Mouse (Mus musculus) CD8-positive naive resting alpha-beta T cell, adult 2 months (primary cell): Measurements from ENCODE around the gene Esyt2.
A peak's percentile ranks its signal among the peaks of the same experiment; 100 is the strongest.
"Not testable (repeated sequence)": the region's sequence is repeated elsewhere in the genome, so short reads cannot be mapped to it uniquely, and the experiment has no call there.

Source experiments
- DNase-seq, 2 experiments: peaks; one replicate each; pipeline ENCODE4 v3.0.0; 2022; ENCODE audit warnings: low read depth in 2 of 2, low spot score in 2 of 2

The Esyt2 gene

DNA sequence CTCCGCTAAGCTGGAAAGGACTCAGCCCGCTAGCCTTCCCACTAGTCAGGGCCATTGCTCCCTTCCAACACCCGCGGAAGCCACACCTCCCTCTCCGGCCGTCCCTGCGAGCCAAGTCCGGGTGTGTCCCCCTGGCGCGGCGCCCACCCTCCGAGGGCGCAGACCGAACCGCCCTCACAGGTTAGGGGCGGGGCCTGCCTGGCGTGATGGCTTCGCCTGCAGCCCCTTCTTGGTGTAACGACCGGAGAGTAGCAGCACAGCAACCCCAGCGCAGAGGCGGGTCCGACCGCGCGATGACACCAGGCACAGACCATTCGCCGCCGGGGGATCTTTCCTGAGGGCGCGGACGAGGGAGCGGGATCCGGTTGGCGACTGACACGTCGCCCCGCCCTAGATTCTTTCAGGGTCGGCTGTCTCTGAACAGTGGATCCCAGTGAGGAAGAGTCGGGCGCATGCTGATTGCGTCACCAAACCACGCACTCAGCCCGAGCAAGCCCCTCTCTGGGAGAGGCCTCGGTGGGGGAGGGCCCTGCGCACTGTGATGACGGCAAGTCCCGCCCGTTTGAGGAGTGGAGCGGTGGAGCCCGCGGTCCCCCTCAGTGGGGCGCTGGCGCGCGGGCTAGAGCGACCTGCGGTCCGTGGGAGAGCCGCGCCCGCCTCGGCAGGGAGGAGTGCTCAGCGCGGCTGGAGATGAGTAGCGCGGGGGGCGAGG, at the start of gene Esyt2:
Gene Esyt2 (plus strand): TSS at position 544 of the 712 bp plus-strand sequence.
- peak; percentile 99 to 100 for DNase-seq

DNA sequence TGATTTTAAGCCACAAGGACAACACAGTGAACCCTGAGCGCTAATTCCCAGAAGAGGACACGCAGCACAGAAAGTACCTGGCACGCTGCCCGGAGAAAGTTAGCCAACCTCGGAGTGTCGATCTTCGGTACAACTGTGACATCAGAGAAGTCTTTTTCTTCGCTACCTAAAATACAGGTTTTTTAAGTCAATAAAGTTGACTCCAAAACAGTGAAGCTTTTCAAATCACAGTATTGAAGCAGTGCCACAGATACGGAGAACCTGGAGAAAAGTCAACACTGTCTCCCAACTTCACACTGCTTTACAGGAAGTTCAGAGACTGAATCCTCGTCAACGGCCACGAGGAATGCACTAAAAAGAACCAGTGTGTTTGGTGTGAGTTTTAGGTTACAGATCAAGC, 49.4 kb upstream of the Esyt2 start:
- no peak for DNase-seq

GRCm38 (mm10) chr12:116232061-116232460, 48.9 kb upstream of the Esyt2 start:
- no peak for DNase-seq

- DNase-seq = peak in 1 of 2 experiments; percentile 11
These were observed 45.6 kb upstream of the Esyt2 start for GRCm38 (mm10) chr12:116235356-116235755.

DNA sequence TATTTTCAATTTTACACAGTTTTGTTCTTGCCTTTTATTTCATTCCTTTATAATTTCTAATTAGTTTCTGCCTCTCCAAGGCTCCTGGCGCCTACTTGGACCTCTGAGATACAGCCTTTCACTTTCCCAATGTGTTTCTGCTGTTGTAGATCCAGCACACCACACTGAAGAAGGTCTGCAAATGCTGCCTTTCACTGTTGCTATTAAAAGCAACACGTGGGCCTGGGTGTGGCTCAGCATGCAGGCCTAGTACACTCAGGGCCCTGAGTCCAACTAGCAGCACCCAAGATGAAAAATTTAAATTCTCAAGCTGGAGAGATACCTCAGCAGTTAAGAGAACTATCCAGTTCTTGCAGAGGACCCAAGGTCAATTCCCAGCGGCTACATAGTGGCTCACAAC, 44.3 kb upstream of the Esyt2 start:
- DNase-seq = no peak

- DNase-seq = no peak
These were observed 42.6 kb upstream of the Esyt2 start for GRCm38 (mm10) chr12:116238370-116238769.

GRCm38 (mm10) chr12:116238803-116239202, 42.2 kb upstream of the Esyt2 start:
- no peak for DNase-seq

- no peak for DNase-seq
These were observed 36.4 kb upstream of the Esyt2 start for GRCm38 (mm10) chr12:116244601-116245000.

DNA sequence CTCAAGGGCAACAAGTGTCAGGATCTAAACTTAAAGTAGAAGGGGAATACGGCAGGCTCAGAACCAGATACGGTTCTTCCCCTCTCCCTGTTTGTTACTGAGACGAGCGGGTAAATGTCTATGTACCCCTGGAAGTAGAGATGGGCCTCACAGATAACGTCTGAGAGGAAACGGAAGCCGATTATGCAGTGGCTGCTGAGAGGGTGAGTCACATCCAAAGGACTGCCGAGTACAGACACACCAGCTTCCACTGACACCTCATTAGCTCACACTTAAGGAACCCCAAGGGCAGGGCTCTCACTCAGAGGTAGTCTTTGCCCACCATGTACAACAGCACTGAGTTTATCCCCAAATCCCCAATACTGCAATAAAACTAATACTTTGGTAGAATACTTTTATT, 26.3 kb upstream of the Esyt2 start:
- DNase-seq = peak in 1 of 2 experiments; percentile 24

- no peak for DNase-seq
These were observed 25.4 kb upstream of the Esyt2 start for GRCm38 (mm10) chr12:116255636-116256035.

- DNase-seq = no peak
These were observed 22.7 kb upstream of the Esyt2 start for GRCm38 (mm10) chr12:116258321-116258720.

DNA sequence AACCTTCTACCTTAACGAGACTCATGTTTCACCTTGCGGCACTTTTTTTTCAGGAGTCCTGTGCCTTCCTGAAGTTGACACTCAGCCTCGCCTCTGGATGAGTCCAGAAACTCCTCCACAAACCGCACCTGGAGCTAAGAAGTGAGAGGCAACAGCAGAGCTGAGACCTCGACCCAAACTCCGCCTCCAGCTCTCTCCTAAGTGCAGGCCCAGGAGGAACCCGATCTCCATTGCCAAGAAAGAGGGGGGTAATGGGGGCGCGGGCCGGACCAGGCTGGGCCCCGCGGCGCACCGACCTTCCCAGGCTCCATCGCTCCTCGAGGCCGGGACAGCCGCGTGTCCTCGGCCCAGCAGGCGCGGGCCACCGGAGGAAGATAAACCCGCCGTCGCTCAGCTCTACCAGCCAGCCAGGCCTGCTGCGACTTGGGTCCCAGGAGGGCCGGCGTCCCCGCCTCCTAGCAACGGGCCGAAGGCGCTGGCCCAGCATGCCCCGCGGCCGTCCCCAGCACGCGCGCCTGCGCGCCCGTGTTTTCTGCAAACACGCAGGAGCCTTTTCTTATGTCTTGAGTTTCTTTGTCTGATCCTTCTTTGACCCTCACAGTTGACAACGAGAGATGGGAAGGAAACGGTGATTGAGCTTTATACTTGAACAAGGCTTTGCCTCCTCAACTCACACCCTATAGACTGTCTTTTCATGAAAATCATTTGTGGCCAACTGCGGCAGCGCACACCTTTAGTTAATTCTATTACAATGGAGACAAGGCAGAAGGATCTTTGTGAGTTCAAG, 18.2 kb upstream of the Esyt2 start, which contains the start of gene Wdr60:
Gene Wdr60 (minus strand): TSS at position 468 of the 787 bp plus-strand sequence.
- peak; percentile 68 to 74 for DNase-seq

DNA sequence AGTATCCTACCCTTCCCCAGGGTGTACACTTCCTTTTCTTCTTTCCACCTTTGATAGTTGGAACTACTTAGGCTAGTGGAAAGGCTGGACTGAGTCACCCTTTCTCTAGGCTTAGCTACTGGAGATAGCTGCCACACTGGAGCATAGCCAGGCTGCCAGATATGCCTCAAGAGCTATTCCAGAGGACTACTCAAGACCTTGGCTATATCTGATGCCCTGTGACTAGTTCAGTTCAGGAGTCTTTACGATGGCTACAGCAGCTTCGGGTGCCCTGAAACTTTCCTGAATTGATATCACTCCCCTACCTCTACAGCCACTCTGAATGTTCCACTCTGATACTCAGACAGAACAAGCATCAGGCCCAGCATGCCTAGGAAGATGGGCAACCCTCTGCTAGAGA, 16.2 kb upstream of the Esyt2 start:
- DNase-seq = no peak

DNA sequence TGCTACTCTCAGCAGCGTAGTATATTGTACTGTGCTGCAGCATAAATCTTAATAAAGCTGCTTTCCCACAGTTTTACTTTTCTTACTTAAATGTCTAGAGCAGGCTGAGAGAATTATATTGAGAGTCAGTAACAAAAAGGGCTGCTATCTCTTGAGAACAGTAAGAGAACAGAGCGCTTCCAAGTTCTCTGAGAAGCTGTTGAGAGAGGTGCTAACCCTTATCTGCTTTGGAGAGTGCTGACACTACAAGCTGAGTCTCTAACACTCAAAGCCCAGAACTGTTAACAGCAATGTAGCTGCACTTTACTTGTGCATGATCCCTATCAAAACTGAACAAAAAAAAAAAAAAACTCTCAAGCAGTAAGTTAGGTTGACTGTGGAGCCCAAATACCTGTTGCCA, 15.7 kb upstream of the Esyt2 start:
- no peak for DNase-seq

GRCm38 (mm10) chr12:116269450-116269849, 11.5 kb upstream of the Esyt2 start:
- no peak for DNase-seq

- DNase-seq = no peak
These were observed 10.5 kb upstream of the Esyt2 start for GRCm38 (mm10) chr12:116270538-116270937.

- no peak for DNase-seq
These were observed 9.9 kb upstream of the Esyt2 start for GRCm38 (mm10) chr12:116271071-116271470.

DNA sequence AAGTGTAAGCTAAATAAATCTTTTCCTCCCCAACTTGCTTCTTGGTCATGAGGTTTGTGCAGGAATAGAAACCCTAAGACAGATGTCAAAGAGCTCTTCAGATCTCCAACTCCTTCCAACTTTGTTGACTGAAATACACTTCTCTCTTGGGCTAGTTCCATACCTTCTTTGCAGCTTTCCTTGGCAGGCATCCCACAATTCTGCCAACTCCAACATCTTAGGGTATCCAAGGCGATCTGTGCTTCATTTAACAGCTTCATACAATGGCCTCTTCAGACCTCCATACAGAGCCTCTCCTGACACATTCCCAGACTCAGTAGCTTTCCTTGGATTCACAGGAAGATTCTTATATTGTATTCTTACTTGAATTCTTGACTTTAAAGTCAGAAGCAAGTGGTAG, 7.3 kb upstream of the Esyt2 start:
- DNase-seq = no peak

DNA sequence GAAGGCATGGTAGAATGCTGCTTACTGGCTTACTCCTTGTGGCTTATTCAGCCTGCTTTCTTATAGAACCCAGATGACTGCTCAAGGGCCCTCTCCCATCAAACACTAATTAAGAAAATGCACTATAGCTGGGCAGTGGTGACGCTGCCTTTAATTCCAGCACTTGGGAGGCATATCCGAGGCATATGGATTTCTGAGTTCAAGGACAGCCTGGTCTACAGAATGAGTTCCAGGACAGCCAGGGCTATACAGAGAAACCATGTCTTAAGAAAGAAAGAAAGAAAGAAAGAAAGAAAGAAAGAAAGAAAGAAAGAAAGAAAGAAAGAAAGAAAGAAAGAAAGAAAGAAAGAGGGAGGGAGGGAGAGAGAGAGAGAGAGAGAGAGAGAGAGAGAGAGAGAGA, 5.9 kb upstream of the Esyt2 start, which contains the start of gene Gm11027:
Gene Gm11027 (plus strand): TSS at position 301 of the 400 bp plus-strand sequence.
- DNase-seq = not testable (repeated sequence)

- DNase-seq = no peak
These were observed 5.4 kb upstream of the Esyt2 start for GRCm38 (mm10) chr12:116275631-116276030.

DNA sequence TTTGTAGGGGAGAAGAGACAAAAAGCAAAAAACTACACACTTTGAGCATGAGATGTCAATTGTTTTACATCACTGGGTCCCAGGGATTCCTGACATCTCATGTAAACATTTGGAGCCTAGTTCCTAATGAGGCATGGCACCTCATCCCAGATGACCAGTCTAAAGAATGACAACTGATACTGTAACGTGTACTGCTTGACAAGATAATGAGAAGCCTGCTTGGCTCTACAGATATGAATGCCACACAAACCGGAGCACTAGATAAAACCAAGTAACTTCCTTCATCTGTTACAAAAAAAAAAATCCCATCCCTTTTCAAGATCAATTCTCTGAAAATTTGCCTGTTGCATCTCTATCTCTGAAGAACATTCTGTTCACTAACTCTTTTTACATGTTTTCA, 4.0 kb upstream of the Esyt2 start:
- no peak for DNase-seq

GRCm38 (mm10) chr12:116278541-116278940, 2.5 kb upstream of the Esyt2 start:
- DNase-seq = no peak
